In genomic region chr2:72825251-72825650, GRCm38 (mm10) we compare ENCODE assay signal across 22 mouse cellular contexts.
DNase-seq lines count a peak whose midpoint lies in the region; TF ChIP-seq lines count a peak whose summit lies in the region.
"Had no signal": no experiment of that assay in that cellular context is flagged by ENCODE, and none has a peak within 500 bp of the region (broad histone marks: within the 10 kb centered on the region; RNA-seq: fewer than 3 reads in every experiment).

No protein-coding gene starts in this region.

- no peaks in the 10 kb centered on the region for H3K4me1 ChIP-seq in liver, adult 2 months (ENCODE audit: control insufficient read depth, insufficient read depth, low read length)
- H3K4me1 ChIP-seq in limb, embryonic 10.5 days, result no peaks in the 10 kb centered on the region
- H3K4me1 ChIP-seq: embryonic facial prominence, embryonic 15.5 days; intestine, embryonic 15.5 days; liver, embryonic 13.5 days; lung, embryonic 15.5 days; megakaryocyte, embryonic 14.5 days; neural tube, embryonic 15.5 days had no signal

- WGBS in liver, adult 2 months, result 42% methylated on average over 4 of the region's 4 CpGs
- WGBS in limb, embryonic 10.5 days, result 89% methylated on average over 4 of the region's 4 CpGs

- DNase-seq in heart, postnatal 14 days, result peak; percentile 9 to 13
- no peak for DNase-seq in heart, adult 8-10 months (ENCODE audit: low spot score)
- DNase-seq in liver, adult 2 months (ENCODE audit: extremely low read depth, low read depth, low spot score), result peak; percentile 9
- DNase-seq in liver, result no peak
- peak; percentile 61 for DNase-seq in testis, postnatal 10 days (ENCODE audit: low spot score)
- no peak for DNase-seq in testis, postnatal 14 days (ENCODE audit: low spot score)
- peak; percentile 53 for DNase-seq in brain, embryonic 14.5 days (ENCODE audit: low read depth)
- no peak for DNase-seq in limb, embryonic 10.5 days (ENCODE audit: low spot score)
- DNase-seq: B cell, adult 2 months; cerebellum, adult 18-20 months; cerebellum, postnatal 36 days; heart, adult 11 months; liver, embryonic 13.5 days; midbrain, embryonic 14.5 days; thymus, postnatal 36 days had no signal

- H3K4me3 ChIP-seq in liver, adult 2 months (ENCODE audit: insufficient read depth, low read depth, low read length), result no peak overlapping the region
- H3K4me3 ChIP-seq in limb, embryonic 10.5 days, result no peak overlapping the region
- H3K4me3 ChIP-seq: embryonic facial prominence, embryonic 15.5 days; hindbrain, embryonic 13.5 days; intestine, embryonic 15.5 days; left cerebral cortex, adult 2 months; liver, embryonic 13.5 days; lung, embryonic 15.5 days; megakaryocyte, embryonic 14.5 days; neural tube, embryonic 15.5 days had no signal

- no peaks in the 10 kb centered on the region for H3K79me2 ChIP-seq in liver, adult 2 months (ENCODE audit: control insufficient read depth, insufficient read depth, low read length)

- no peak overlapping the region for H3K27ac ChIP-seq in liver, adult 2 months (replicated peaks; ENCODE audit: insufficient read depth, low read depth, low read length)
- H3K27ac ChIP-seq in limb, embryonic 10.5 days, result no peak overlapping the region
- H3K27ac ChIP-seq: embryonic facial prominence, embryonic 15.5 days; hindbrain, embryonic 13.5 days; intestine, embryonic 15.5 days; left cerebral cortex, adult 2 months; liver, embryonic 13.5 days; lung, embryonic 15.5 days; neural tube, embryonic 15.5 days had no signal

- intact Hi-C loops in heart, postnatal 14 days (cut with DNase I), result no loop called here

- TF ChIP-seq CTCF in liver, adult 2 months (IDR thresholded peaks at IDR 0.05; ENCODE audit: low read depth, low read length), result no peak
- no peak for TF ChIP-seq CTCF in brain, embryonic 14.5 days (IDR thresholded peaks at IDR 0.05; ENCODE audit: borderline replicate concordance, extremely low read depth, insufficient read depth, insufficient read length)

- H3K9me3 ChIP-seq in limb, embryonic 10.5 days (replicated peaks), result no peaks in the 10 kb centered on the region
- H3K9me3 ChIP-seq: embryonic facial prominence, embryonic 15.5 days; hindbrain, embryonic 13.5 days; intestine, embryonic 15.5 days; liver, embryonic 13.5 days; lung, embryonic 15.5 days; neural tube, embryonic 15.5 days had no signal

- no peaks in the 10 kb centered on the region for H3K27me3 ChIP-seq in liver, adult 2 months (ENCODE audit: control insufficient read depth, insufficient read depth, low read length)
- no peaks in the 10 kb centered on the region for H3K27me3 ChIP-seq in limb, embryonic 10.5 days (ENCODE audit: low read depth, poor library complexity, severe bottlenecking)
- H3K27me3 ChIP-seq: embryonic facial prominence, embryonic 15.5 days; intestine, embryonic 15.5 days; liver, embryonic 13.5 days; lung, embryonic 15.5 days; neural tube, embryonic 15.5 days had no signal

- H3K9ac ChIP-seq in liver, adult 2 months (ENCODE audit: low read depth, low read length), result no peak overlapping the region
- H3K9ac ChIP-seq: embryonic facial prominence, embryonic 15.5 days; hindbrain, embryonic 13.5 days; intestine, embryonic 15.5 days; liver, embryonic 13.5 days; lung, embryonic 15.5 days; neural tube, embryonic 15.5 days had no signal

- no peak for TF ChIP-seq POLR2A in liver, adult 2 months (IDR thresholded peaks at IDR 0.05; ENCODE audit: extremely low read depth, insufficient read depth, low read length)
- TF ChIP-seq POLR2A in brain, embryonic 14.5 days (IDR thresholded peaks at IDR 0.05; ENCODE audit: borderline replicate concordance, extremely low read depth, insufficient read depth, insufficient read length, poor library complexity, severe bottlenecking), result no peak

- H3K36me3 ChIP-seq in liver, adult 2 months (ENCODE audit: control insufficient read depth, insufficient read depth, low read length), result no peaks in the 10 kb centered on the region
- H3K36me3 ChIP-seq in limb, embryonic 10.5 days, result no peaks in the 10 kb centered on the region
- H3K36me3 ChIP-seq: embryonic facial prominence, embryonic 15.5 days; hindbrain, embryonic 13.5 days; intestine, embryonic 15.5 days; liver, embryonic 13.5 days; lung, embryonic 15.5 days; neural tube, embryonic 15.5 days had no signal

Comparison
In these comparisons a context has a peak if more than half of its experiments do, and no peak if none do; other contexts are left out.
1. DNase-seq: peak in heart, postnatal 14 days (2 of 2), liver, adult 2 months (single experiment), testis, postnatal 10 days (single experiment) and brain, embryonic 14.5 days (single experiment); none in heart, adult 8-10 months (single experiment), liver (single experiment), testis, postnatal 14 days (single experiment) and limb, embryonic 10.5 days (single experiment).